In the genomic region with DNA sequence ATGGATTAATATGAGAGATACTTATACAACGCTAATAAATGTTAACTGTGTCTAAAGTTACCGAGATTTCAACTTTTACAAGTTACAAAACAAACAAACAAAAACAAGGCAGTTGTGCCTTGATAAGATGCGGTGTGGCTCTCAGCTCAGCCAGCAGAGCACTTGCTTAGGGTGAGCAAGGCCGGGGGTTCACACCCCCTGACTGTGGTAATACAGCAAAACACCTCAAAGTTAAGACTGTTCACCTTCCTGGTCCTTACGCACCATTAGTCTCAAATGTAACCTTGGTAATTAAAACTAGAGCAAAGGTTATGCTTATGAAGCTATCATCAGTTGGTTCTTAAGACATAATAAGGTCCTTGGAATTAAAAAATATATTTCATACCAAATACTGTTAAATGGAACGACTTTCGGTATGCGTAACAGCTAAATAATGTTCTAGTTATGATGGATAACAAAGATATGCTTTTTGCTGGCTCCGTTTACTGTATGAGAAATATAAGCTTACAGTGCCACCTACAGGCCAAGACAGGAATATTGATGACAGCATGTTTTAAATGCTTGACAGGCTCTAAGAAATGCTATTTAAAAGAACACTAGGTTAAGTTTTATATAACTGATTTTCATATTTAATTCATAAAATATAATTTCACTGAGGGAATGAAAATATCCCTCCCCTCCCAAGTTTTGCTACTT, we compare ENCODE assay signal across 8 mouse cellular contexts. TPM values are rescaled to one million over a fixed set of nuclear protein-coding genes. Genes with fewer than 3 reads are reported as not detected.
DNase-seq lines count a peak whose midpoint lies in the region; ATAC-seq lines count a peak whose summit lies in the region.

No protein-coding gene starts in this region.

- H3K4me3 ChIP-seq in forebrain, embryonic 12.5 days (replicated peaks), result no peak overlapping the region
- no peak overlapping the region for H3K4me3 ChIP-seq in forebrain, embryonic 10.5 days
- no peak overlapping the region for H3K4me3 ChIP-seq in embryonic facial prominence, embryonic 10.5 days
- H3K4me3 ChIP-seq in midbrain, embryonic 15.5 days, result no peak overlapping the region

- no peaks in the 10 kb centered on the region for H3K9me3 ChIP-seq in forebrain, embryonic 12.5 days
- H3K9me3 ChIP-seq in forebrain, embryonic 10.5 days, result 0 out of 2 replicates have a peak, but pooled peaks cover 5% of the 10 kb centered on the region
- no peaks in the 10 kb centered on the region for H3K9me3 ChIP-seq in embryonic facial prominence, embryonic 10.5 days
- H3K9me3 ChIP-seq in midbrain, embryonic 15.5 days, result no peaks in the 10 kb centered on the region

- H3K4me2 ChIP-seq in forebrain, embryonic 12.5 days, result no peak overlapping the region
- H3K4me2 ChIP-seq in midbrain, embryonic 15.5 days, result no peak overlapping the region

- DNase-seq in forebrain, embryonic 10.5 days (ENCODE audit: extremely low spot score, low spot score), result no peak
- DNase-seq in thymus, postnatal 0 days (ENCODE audit: low spot score), result peak; percentile 76
- no peak for DNase-seq in thymus, postnatal 4 days
- peak; percentile 32 for DNase-seq in embryonic facial prominence, embryonic 10.5 days (ENCODE audit: low spot score)
- peak; percentile 57 for DNase-seq in kidney, postnatal 14 days
- DNase-seq in gastrocnemius, postnatal 25 days, result no peak

- no peaks in the 10 kb centered on the region for H3K4me1 ChIP-seq in forebrain, embryonic 12.5 days
- no peaks in the 10 kb centered on the region for H3K4me1 ChIP-seq in forebrain, embryonic 10.5 days
- no peaks in the 10 kb centered on the region for H3K4me1 ChIP-seq in embryonic facial prominence, embryonic 10.5 days
- H3K4me1 ChIP-seq in midbrain, embryonic 15.5 days, result no peaks in the 10 kb centered on the region

- H3K36me3 ChIP-seq in forebrain, embryonic 12.5 days (replicated peaks), result no peaks in the 10 kb centered on the region
- H3K36me3 ChIP-seq in forebrain, embryonic 10.5 days (replicated peaks), result peaks cover 9% of the 10 kb centered on the region
- peaks cover 8% of the 10 kb centered on the region; the same call in 1 of the 2 replicates for H3K36me3 ChIP-seq in embryonic facial prominence, embryonic 10.5 days (replicated peaks)
- no peaks in the 10 kb centered on the region for H3K36me3 ChIP-seq in midbrain, embryonic 15.5 days (replicated peaks)

- peak; percentile 39; the same call in 1 of the 2 replicates for ATAC-seq in forebrain, embryonic 12.5 days (ENCODE audit: low FRiP score)
- ATAC-seq in midbrain, embryonic 15.5 days (replicated peaks), result 0 out of 2 replicates have a peak, but pooled peaks have one; percentile 63

- WGBS in forebrain, embryonic 12.5 days, result 47% methylated on average over 9 of the region's 9 CpGs
- 58% methylated on average over 9 of the region's 9 CpGs for WGBS in forebrain, embryonic 10.5 days
- 53% methylated on average over 9 of the region's 9 CpGs for WGBS in embryonic facial prominence, embryonic 10.5 days
- 45% methylated on average over 9 of the region's 9 CpGs for WGBS in midbrain, embryonic 15.5 days

- H3K9ac ChIP-seq in forebrain, embryonic 12.5 days, result no peak overlapping the region
- no peak overlapping the region for H3K9ac ChIP-seq in midbrain, embryonic 15.5 days

- H3K27me3 ChIP-seq in forebrain, embryonic 12.5 days, result no peaks in the 10 kb centered on the region
- H3K27me3 ChIP-seq in forebrain, embryonic 10.5 days (ENCODE audit: poor library complexity, severe bottlenecking), result no peaks in the 10 kb centered on the region
- no peaks in the 10 kb centered on the region for H3K27me3 ChIP-seq in embryonic facial prominence, embryonic 10.5 days (replicated peaks; ENCODE audit: low read depth, poor library complexity, severe bottlenecking)
- no peaks in the 10 kb centered on the region for H3K27me3 ChIP-seq in midbrain, embryonic 15.5 days (replicated peaks)

- no peak overlapping the region for H3K27ac ChIP-seq in forebrain, embryonic 12.5 days
- H3K27ac ChIP-seq in forebrain, embryonic 10.5 days, result no peak overlapping the region
- no peak overlapping the region for H3K27ac ChIP-seq in embryonic facial prominence, embryonic 10.5 days (replicated peaks)
- H3K27ac ChIP-seq in midbrain, embryonic 15.5 days, result no peak overlapping the region

RNA-seq across cellular contexts. Expression of gene Pus7l, which starts 23.0 kb away (rescaled TPM):
- 7.3 and 7.8 TPM in 2 replicates for polyA plus RNA-seq in forebrain, embryonic 12.5 days (2016; fragmentation: Nextera tagmentation; extraction: Ambion mirVana)
- 11.1 and 11.4 TPM in 2 replicates for polyA plus RNA-seq in forebrain, embryonic 10.5 days (2016; fragmentation: Nextera tagmentation; extraction: Ambion mirVana)
- 9.6 and 10.4 TPM in 2 replicates for polyA plus RNA-seq in thymus, postnatal 0 days (2015; fragmentation: Nextera tagmentation; extraction: Ambion mirVana)
- 8.9 and 10.5 TPM in 2 replicates for polyA plus RNA-seq in embryonic facial prominence, embryonic 10.5 days (2016; fragmentation: Nextera tagmentation; extraction: Ambion mirVana)
- 5.1 and 5.2 TPM in 2 replicates for polyA plus RNA-seq in midbrain, embryonic 15.5 days (2015; fragmentation: Nextera tagmentation; extraction: Ambion mirVana)
- 1 to 10 TPM; 1.1 to 1.5 TPM for total RNA-seq in gastrocnemius, postnatal 25 days (2021)

RNA-seq across cellular contexts. Expression of gene Irak4, which starts 23.1 kb away (rescaled TPM):
- 2.6 and 2.8 TPM in 2 replicates for polyA plus RNA-seq in forebrain, embryonic 12.5 days (2016; fragmentation: Nextera tagmentation; extraction: Ambion mirVana)
- polyA plus RNA-seq in forebrain, embryonic 10.5 days (2016; fragmentation: Nextera tagmentation; extraction: Ambion mirVana), result 3.5 and 3.6 TPM in 2 replicates
- 8.7 and 8.9 TPM in 2 replicates for polyA plus RNA-seq in thymus, postnatal 0 days (2015; fragmentation: Nextera tagmentation; extraction: Ambion mirVana)
- 2.8 and 3.3 TPM in 2 replicates for polyA plus RNA-seq in embryonic facial prominence, embryonic 10.5 days (2016; fragmentation: Nextera tagmentation; extraction: Ambion mirVana)
- polyA plus RNA-seq in midbrain, embryonic 15.5 days (2015; fragmentation: Nextera tagmentation; extraction: Ambion mirVana), result 1.3 and 1.8 TPM in 2 replicates
- total RNA-seq in gastrocnemius, postnatal 25 days (2021), result 1 to 10 TPM; 3.0 to 3.8 TPM

RNA-seq across cellular contexts. Expression of gene Adamts20, which starts 55.1 kb away (rescaled TPM):
- polyA plus RNA-seq in forebrain, embryonic 12.5 days (2016; fragmentation: Nextera tagmentation; extraction: Ambion mirVana), result 6.5 and 11.6 TPM in 2 replicates
- 5.0 and 5.4 TPM in 2 replicates for polyA plus RNA-seq in forebrain, embryonic 10.5 days (2016; fragmentation: Nextera tagmentation; extraction: Ambion mirVana)
- 0.31 and 0.35 TPM in 2 replicates for polyA plus RNA-seq in thymus, postnatal 0 days (2015; fragmentation: Nextera tagmentation; extraction: Ambion mirVana)
- 2.9 and 3.1 TPM in 2 replicates for polyA plus RNA-seq in embryonic facial prominence, embryonic 10.5 days (2016; fragmentation: Nextera tagmentation; extraction: Ambion mirVana)
- polyA plus RNA-seq in midbrain, embryonic 15.5 days (2015; fragmentation: Nextera tagmentation; extraction: Ambion mirVana), result 2.1 and 2.5 TPM in 2 replicates
- 10 to 100 TPM; 12.0 to 13.9 TPM for total RNA-seq in gastrocnemius, postnatal 25 days (2021)

Comparison
In these comparisons a context has a peak if more than half of its experiments do, and no peak if none do; other contexts are left out.
1. DNase-seq: peak in thymus, postnatal 0 days (single experiment), embryonic facial prominence, embryonic 10.5 days (single experiment) and kidney, postnatal 14 days (single experiment); none in forebrain, embryonic 10.5 days (single experiment), thymus, postnatal 4 days (single experiment) and gastrocnemius, postnatal 25 days (single experiment).